Mouse (Mus musculus) embryo, embryonic 11 days (tissue): Measurements from ENCODE around the gene Ajap1.

Source experiments
- DNase-seq: peaks from one replicate; pipeline ENCODE4 v3.0.0-alpha.2; 2015

Ajap1 gene

DNA sequence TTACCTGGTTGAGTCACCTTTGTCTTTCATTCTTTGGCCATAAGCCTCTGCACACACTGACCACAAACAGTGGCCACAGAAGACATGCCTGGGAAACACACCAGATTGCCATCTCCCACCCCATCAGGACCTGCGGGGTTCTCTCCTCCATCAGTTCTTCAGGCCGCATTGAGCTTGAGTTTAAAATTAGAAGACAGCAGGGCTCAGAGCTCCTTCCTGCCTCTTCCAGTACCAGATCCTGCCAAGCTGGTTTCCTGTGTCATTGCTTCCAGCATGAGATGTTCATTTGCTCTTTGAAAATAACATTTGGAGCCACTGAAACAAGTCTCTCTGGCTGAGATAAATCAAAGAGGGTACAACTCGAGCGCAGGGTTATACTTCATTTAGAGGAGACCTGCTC is 126.4 kb downstream of the Ajap1 start:
- no peak for DNase-seq

DNA sequence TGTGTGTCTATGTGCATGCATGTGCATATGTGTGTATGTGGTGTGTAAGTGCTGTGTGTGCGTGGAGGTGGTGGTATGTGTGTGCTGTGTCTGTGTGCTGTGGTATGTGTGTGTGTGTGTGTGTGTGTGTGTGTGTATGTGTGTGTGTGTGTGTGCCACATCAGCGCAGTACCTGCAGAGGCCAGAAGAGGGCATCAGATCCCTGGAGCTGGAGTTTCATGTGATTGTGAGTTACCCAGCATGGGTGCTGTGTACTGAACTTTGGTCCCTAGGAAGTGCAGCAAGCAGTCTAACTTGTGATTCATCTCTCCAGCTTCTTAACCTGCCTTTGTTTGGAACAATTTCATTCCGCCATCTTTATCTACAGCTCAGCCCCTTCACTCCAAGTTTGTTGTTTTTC is 137.6 kb downstream of the Ajap1 start:
- no peak for DNase-seq

GRCm38 (mm10) chr4:153340887-153341286 is 141.7 kb downstream of the Ajap1 start:
- DNase-seq, result no peak

DNA sequence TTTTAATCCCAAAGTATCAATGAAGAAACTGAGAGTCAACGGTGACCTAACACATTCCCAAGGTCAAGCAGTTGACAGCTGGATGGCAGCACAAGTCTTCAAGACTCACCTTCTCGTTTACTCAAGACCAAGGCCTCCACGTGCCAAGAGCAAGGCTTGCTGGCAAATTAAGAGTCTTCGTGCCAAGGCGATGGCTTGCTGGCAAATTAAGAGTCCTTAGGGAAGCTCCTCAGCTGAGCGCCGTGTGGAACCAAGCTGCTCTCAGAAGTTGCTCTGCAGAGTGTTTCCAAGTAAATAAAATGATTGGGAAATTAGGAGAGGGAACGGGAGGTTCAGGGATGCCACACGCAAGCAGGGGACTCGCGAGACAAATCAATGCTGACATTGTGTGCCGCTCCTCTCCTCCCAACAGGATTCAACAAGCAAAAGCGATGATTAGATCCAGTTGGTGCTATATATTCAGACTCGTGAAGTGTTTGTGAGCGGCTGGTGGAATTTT is 147.3 kb downstream of the Ajap1 start:
- no peak for DNase-seq

DNA sequence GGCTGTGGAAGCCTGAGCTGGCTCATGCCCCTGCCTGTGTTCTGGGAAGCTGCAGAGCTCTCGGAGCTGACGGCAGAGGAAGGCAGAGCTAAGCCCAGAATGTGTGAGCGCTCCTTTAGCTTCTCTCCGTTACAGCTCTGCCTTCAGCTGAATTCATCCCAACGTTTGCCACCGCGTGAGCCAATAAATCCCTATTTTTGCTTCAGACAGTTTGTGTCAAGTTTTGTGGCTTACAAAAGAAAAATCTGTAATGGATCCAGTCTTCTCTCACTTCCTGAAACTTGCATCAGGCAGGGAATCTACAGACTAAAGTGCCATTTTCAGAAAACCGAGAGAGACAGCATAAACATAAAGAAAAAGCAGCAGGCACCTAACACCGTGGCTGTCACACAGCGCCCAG is 154.8 kb downstream of the Ajap1 start:
- DNase-seq, result no peak
